Mouse (Mus musculus) neural tube, embryonic 11.5 days (tissue): ENCODE results near the gene 4930568D16Rik. TPM values are rescaled to one million over a fixed set of nuclear protein-coding genes. Genes with fewer than 3 reads are reported as not detected.

Experiments
- ATAC-seq: fragments of 200-750 bp; cut with Nextera tagmentation; 2 replicates; pipeline ENCODE4 v1.8.0; 2017; ENCODE audit warnings: moderate number of reproducible peaks, mild to moderate bottlenecking, moderate TSS enrichment, moderate library complexity; ENCODE audit not compliant: insufficient read depth, low FRiP score, low TSS enrichment
- DNase-seq: peaks from one replicate; pipeline ENCODE4 v3.0.0-alpha.2; 2015; ENCODE audit warnings: low spot score
- H3K27ac ChIP-seq: fragments of 300-500 bp; sonication (generic); 2 replicates; pipeline ENCODE4 v1.5.1; 2014; ENCODE audit warnings: low read depth, mild to moderate bottlenecking, low read length
- H3K27me3 ChIP-seq: fragments of 300-500 bp; sonication (generic); 2 replicates; pipeline ENCODE4 v1.6.1; 2014; ENCODE audit warnings: mild to moderate bottlenecking, low read length, mixed read lengths; ENCODE audit not compliant: control insufficient read depth, insufficient read depth
- H3K36me3 ChIP-seq: fragments of 300-500 bp; sonication (generic); 2 replicates; pipeline ENCODE4 v1.6.1; 2014; ENCODE audit warnings: mild to moderate bottlenecking, low read length, moderate library complexity, mixed read lengths; ENCODE audit not compliant: control insufficient read depth, insufficient read depth
- H3K4me1 ChIP-seq: fragments of 300-500 bp; sonication (generic); 2 replicates; pipeline ENCODE4 v1.6.1; 2014; ENCODE audit warnings: low read length, mixed read lengths; ENCODE audit not compliant: control insufficient read depth, insufficient read depth
- H3K4me2 ChIP-seq: fragments of 300-500 bp; sonication (generic); 2 replicates; pipeline ENCODE4 v1.6.1; 2014; ENCODE audit warnings: low read depth, mild to moderate bottlenecking, moderate library complexity
- H3K4me3 ChIP-seq: fragments of 300-500 bp; sonication (generic); 2 replicates; pipeline ENCODE4 v1.5.1; 2014; ENCODE audit warnings: low read depth, low read length
- H3K9ac ChIP-seq: fragments of 300-500 bp; sonication (generic); 2 replicates; pipeline ENCODE4 v1.6.1; 2014; ENCODE audit warnings: mild to moderate bottlenecking, low read length
- H3K9me3 ChIP-seq: fragments of 300-500 bp; sonication (generic); 2 replicates; pipeline ENCODE4 v1.6.1; 2016; ENCODE audit warnings: low read length; ENCODE audit not compliant: control insufficient read depth
- WGBS: fragments of 180-500 bp; shearing (Covaris S2); extraction: QIAGEN DNeasy Blood & Tissue Kit; methylation state at CpG from one replicate; pipeline ENCODE4 v1.1.7; 2014; 5-methylcytosine and 5-hydroxymethylcytosine counted together
- polyA plus RNA-seq: library from polyadenylated mRNA; unstranded; fragments of >200 nt; fragmentation: Nextera tagmentation; extraction: Ambion mirVana; gene quantifications from 2 replicates; pipeline ENCODE4 v1.2.1, GENCODE M21; 2014

Gene 4930568D16Rik
- not detected in 2 replicates for polyA plus RNA-seq

- DNase-seq (no peak), ATAC-seq (no peak)
- no peak within 1 kb of the TSS for H3K9ac ChIP-seq
- H3K27me3 ChIP-seq: no peaks in the 10 kb centered on the region
- H3K36me3 ChIP-seq: no peaks in the 10 kb centered on the region
- no peaks in the 10 kb centered on the region for H3K9me3 ChIP-seq
- no peak within 1 kb of the TSS for H3K4me3 ChIP-seq
- no peak within 1 kb of the TSS for H3K4me2 ChIP-seq
- WGBS: 91% methylated on average over 2 of the region's 2 CpGs
- H3K4me1 ChIP-seq: no peaks in the 10 kb centered on the region
- no peak within 1 kb of the TSS for H3K27ac ChIP-seq
Observed at GRCm38 (mm10) chr2:35367629-35368028, at the start of gene 4930568D16Rik. 4930568D16Rik (minus strand) TSS chr2:35367729.

DNA sequence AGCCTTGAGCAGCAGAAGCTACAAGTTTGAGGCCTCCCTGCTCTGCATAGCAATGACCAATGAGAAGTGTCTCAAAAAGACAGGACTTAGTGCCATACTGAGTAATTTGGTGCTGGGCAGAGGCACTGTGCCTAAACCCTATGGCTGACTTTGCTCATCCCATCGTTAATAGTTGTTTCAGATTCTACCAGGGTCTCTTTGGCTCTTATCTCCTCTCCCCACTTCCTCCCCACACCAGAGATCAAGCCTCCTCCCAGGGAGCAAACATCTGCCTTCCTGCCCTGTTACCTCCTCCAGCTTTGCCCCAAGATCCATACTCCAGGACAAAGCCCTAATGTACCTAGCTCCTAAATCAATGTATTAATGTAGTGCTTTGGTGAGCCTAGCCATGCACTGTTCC, 49.7 kb upstream of the 4930568D16Rik start:
- H3K9me3 ChIP-seq: no peaks in the 10 kb centered on the region
- H3K27me3 ChIP-seq: no peaks in the 10 kb centered on the region
- no peak overlapping the region for H3K27ac ChIP-seq
- 94% methylated on average over 1 of the region's 1 CpGs for WGBS
- H3K4me1 ChIP-seq: no peaks in the 10 kb centered on the region
- DNase-seq (no peak), ATAC-seq (no peak)
- no peaks in the 10 kb centered on the region for H3K36me3 ChIP-seq
- no peak overlapping the region for H3K4me3 ChIP-seq
- H3K4me2 ChIP-seq: no peak overlapping the region
- H3K9ac ChIP-seq: no peak overlapping the region

GRCm38 (mm10) chr2:35416473-35416872, 48.9 kb upstream of the 4930568D16Rik start:
- Histone ChIP-seq H3K27ac (no peak overlapping the region), H3K4me1 (no peaks in the 10 kb centered on the region), H3K27me3 (no peaks in the 10 kb centered on the region), H3K4me3 (no peak overlapping the region), H3K36me3 (no peaks in the 10 kb centered on the region), H3K9ac (no peak overlapping the region), H3K4me2 (no peak overlapping the region), H3K9me3 (no peaks in the 10 kb centered on the region)
- 85% methylated on average over 6 of the region's 6 CpGs for WGBS
- DNase-seq: no peak
- ATAC-seq: no peak

GRCm38 (mm10) chr2:35412810-35413209, 45.3 kb upstream of the 4930568D16Rik start:
- ATAC-seq: no peak
- H3K4me2 ChIP-seq: no peak overlapping the region
- H3K36me3 ChIP-seq: no peaks in the 10 kb centered on the region
- no peaks in the 10 kb centered on the region for H3K9me3 ChIP-seq
- H3K27ac ChIP-seq: no peak overlapping the region
- no peak for DNase-seq
- H3K9ac ChIP-seq: no peak overlapping the region
- WGBS: 92% methylated on average over 3 of the region's 3 CpGs
- H3K4me1 ChIP-seq: no peaks in the 10 kb centered on the region
- no peaks in the 10 kb centered on the region for H3K27me3 ChIP-seq
- H3K4me3 ChIP-seq: no peak overlapping the region

GRCm38 (mm10) chr2:35412246-35412645, 44.7 kb upstream of the 4930568D16Rik start:
- H3K4me2 ChIP-seq: no peak overlapping the region
- 93% methylated on average over 2 of the region's 2 CpGs for WGBS

GRCm38 (mm10) chr2:35411640-35412190, 44.2 kb upstream of the 4930568D16Rik start:
- Histone ChIP-seq H3K27me3 (no peaks in the 10 kb centered on the region), H3K4me2 (no peak overlapping the region), H3K9ac (no peak overlapping the region), H3K27ac (no peak overlapping the region), H3K36me3 (no peaks in the 10 kb centered on the region), H3K4me3 (no peak overlapping the region), H3K4me1 (no peaks in the 10 kb centered on the region), H3K9me3 (no peaks in the 10 kb centered on the region)
- WGBS: 79% methylated on average over 10 of the region's 10 CpGs
- DNase-seq: no peak
- ATAC-seq: no peak

More at GRCm38 (mm10) chr2:35412246-35412645, 44.7 kb upstream of the 4930568D16Rik start:
- Histone ChIP-seq H3K9me3 (no peaks in the 10 kb centered on the region), H3K27ac (no peak overlapping the region), H3K9ac (no peak overlapping the region), H3K4me1 (no peaks in the 10 kb centered on the region), H3K36me3 (no peaks in the 10 kb centered on the region), H3K4me3 (no peak overlapping the region), H3K27me3 (no peaks in the 10 kb centered on the region)
- no peak for DNase-seq
- ATAC-seq: no peak

DNA sequence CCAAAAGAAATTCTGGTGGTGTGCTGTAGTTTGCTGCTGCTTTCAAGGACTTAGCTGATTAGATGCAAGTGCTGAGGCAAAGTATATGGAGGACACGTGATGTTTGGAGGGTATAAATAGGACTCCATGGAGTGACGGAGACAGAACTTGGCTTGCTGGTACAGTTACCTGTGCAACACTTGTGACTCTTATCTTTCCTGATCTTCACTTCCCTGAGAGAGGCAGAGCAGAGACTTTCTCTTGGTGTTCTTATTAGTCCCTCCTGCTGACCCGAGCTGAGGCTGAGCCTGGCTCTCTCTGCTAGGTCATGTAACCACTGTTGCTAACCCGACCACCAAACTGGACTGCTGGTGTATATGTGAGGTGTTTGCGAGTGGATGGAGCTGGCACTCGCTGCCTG, 41.9 kb upstream of the 4930568D16Rik start:
- WGBS: 90% methylated on average over 6 of the region's 6 CpGs
- no peak overlapping the region for H3K4me3 ChIP-seq
- no peaks in the 10 kb centered on the region; the same call in 1 of the 2 replicates for H3K36me3 ChIP-seq
- H3K9ac ChIP-seq: no peak overlapping the region
- ATAC-seq (no peak), DNase-seq (no peak)
- no peak overlapping the region for H3K27ac ChIP-seq
- no peaks in the 10 kb centered on the region for H3K27me3 ChIP-seq
- H3K4me2 ChIP-seq: no peak overlapping the region
- H3K9me3 ChIP-seq: no peaks in the 10 kb centered on the region
- no peaks in the 10 kb centered on the region for H3K4me1 ChIP-seq

DNA sequence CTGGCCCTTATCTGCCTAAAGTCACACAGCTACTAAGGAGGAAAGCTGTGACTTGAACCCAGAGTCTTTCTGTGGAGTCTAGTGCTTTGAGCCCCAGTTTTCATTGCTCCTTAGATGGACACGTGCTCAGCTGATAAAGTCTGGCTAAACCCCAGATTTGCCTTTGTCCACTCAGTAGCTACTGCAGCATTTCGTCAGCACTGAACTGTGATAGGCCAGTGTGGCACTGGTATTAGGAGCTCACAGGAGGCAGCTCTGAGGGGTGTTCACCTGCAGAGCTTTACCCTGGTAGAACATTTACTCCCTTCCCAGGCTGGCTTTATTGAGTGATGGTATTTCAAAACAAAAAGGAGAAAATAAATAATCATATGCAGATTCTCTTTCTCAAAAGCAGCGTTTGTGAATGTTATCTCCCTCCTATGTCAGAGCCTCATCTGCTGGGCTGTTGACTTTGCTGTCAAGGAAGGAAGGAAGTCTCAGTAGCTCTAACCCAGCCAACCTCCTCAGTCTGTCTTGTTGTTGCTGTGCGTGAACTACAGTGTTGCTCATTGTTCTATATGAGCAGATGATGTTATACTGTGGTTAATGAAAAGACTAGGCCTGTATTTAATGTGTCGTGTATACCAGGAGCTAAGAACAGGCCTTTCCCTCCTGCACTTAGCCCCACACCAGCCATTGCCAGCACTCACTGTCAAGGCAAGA, 41.0 kb upstream of the 4930568D16Rik start:
- 90% methylated on average over 5 of the region's 5 CpGs for WGBS
- H3K9ac ChIP-seq: no peak overlapping the region
- DNase-seq: no peak

DNA sequence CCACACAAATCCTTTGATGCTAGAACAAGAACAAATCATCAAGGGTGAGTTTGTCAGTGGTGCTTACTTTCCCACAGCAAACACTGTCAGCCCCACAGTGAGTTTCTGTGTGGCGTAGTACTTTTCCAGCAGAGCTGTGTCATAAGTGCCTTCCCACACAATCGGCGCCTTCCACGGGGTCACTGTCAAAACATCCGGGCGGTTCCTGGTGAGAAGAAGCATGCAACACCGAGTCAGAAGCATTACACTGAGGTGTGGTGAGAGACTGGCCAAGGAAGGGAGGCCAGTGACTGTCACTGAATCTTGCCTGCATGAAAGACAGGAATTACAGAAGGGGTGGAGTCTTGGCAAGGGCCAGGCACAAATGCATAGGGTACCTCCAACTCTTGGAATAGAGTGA, 40.3 kb upstream of the 4930568D16Rik start:
- no peaks in the 10 kb centered on the region for H3K9me3 ChIP-seq
- H3K27ac ChIP-seq: no peak overlapping the region
- no peaks in the 10 kb centered on the region; the same call in 1 of the 2 replicates for H3K36me3 ChIP-seq
- H3K4me2 ChIP-seq: no peak overlapping the region
- H3K27me3 ChIP-seq: no peaks in the 10 kb centered on the region
- DNase-seq: no peak
- 80% methylated on average over 7 of the region's 7 CpGs for WGBS
- no peak for ATAC-seq
- H3K4me1 ChIP-seq: no peaks in the 10 kb centered on the region
- no peak overlapping the region for H3K9ac ChIP-seq
- no peak overlapping the region for H3K4me3 ChIP-seq

More for the DNA sequence above, 41.0 kb upstream of the 4930568D16Rik start:
- Histone ChIP-seq H3K4me3 (no peak overlapping the region), H3K36me3 (no peaks in the 10 kb centered on the region; the same call in 1 of the 2 replicates), H3K4me1 (no peaks in the 10 kb centered on the region), H3K27ac (no peak overlapping the region), H3K27me3 (no peaks in the 10 kb centered on the region), H3K4me2 (no peak overlapping the region), H3K9me3 (no peaks in the 10 kb centered on the region)
- no peak for ATAC-seq
